ENCODE assay signal across 8 mouse cellular contexts in genomic region chr2:143916229-143916628, GRCm38 (mm10). TPM values are rescaled to one million over a fixed set of nuclear protein-coding genes. Genes with fewer than 3 reads are reported as not detected.
A peak's percentile ranks its signal among the peaks of the same experiment; 100 is the strongest.
DNase-seq lines count a peak whose midpoint lies in the region; ATAC-seq lines count a peak whose summit lies in the region.

No protein-coding gene starts in this region.

- H3K36me3 ChIP-seq in hindbrain, embryonic 12.5 days, result no peaks in the 10 kb centered on the region
- H3K36me3 ChIP-seq in limb, embryonic 10.5 days, result no peaks in the 10 kb centered on the region
- H3K36me3 ChIP-seq in midbrain, embryonic 11.5 days (ENCODE audit: control insufficient read depth, insufficient read depth, low read length), result no peaks in the 10 kb centered on the region

- no peaks in the 10 kb centered on the region for H3K27me3 ChIP-seq in hindbrain, embryonic 12.5 days
- no peaks in the 10 kb centered on the region for H3K27me3 ChIP-seq in limb, embryonic 10.5 days (ENCODE audit: low read depth, poor library complexity, severe bottlenecking)
- H3K27me3 ChIP-seq in midbrain, embryonic 11.5 days (ENCODE audit: control insufficient read depth, insufficient read depth, low read length), result no peaks in the 10 kb centered on the region

- no peak for ATAC-seq in hindbrain, embryonic 12.5 days (ENCODE audit: low FRiP score)
- ATAC-seq in midbrain, embryonic 11.5 days (ENCODE audit: low FRiP score), result no peak
- ATAC-seq in erythroid progenitor cell, adult 5-6 weeks (replicated peaks; ENCODE audit: low FRiP score, poor library complexity, severe bottlenecking), result no peak

- peak overlapping the region; percentile 60 for H3K4me2 ChIP-seq in hindbrain, embryonic 12.5 days (replicated peaks)
- peak overlapping the region; percentile 81 for H3K4me2 ChIP-seq in midbrain, embryonic 11.5 days

- H3K4me1 ChIP-seq in hindbrain, embryonic 12.5 days, result peaks cover 27% of the 10 kb centered on the region
- peaks cover 30% of the 10 kb centered on the region for H3K4me1 ChIP-seq in limb, embryonic 10.5 days
- H3K4me1 ChIP-seq in midbrain, embryonic 11.5 days (ENCODE audit: control insufficient read depth, insufficient read depth, low read length), result peaks cover 17% of the 10 kb centered on the region

- WGBS in hindbrain, embryonic 12.5 days, result 14% methylated on average over 5 of the region's 5 CpGs
- 15% methylated on average over 5 of the region's 5 CpGs for WGBS in limb, embryonic 10.5 days
- 23% methylated on average over 5 of the region's 5 CpGs for WGBS in midbrain, embryonic 11.5 days

- DNase-seq in layer of hippocampus, adult 11-12 months (ENCODE audit: low spot score), result peak; percentile 39
- no peak for DNase-seq in layer of hippocampus, postnatal 10 days (ENCODE audit: low spot score in 2 of 2)
- peak; percentile 32 for DNase-seq in c-Kit-negative CD71-positive TER-119-positive erythroid progenitor cells, embryonic 14.5 days (ENCODE audit: low read depth, low spot score)
- no peak for DNase-seq in limb, embryonic 10.5 days (ENCODE audit: low spot score)
- DNase-seq in midbrain, embryonic 11.5 days (ENCODE audit: low spot score, missing footprints), result no peak
- no peak for DNase-seq in ovary, adult 18-20 months (ENCODE audit: low spot score)

- peak overlapping the region; percentile 83 for H3K9ac ChIP-seq in hindbrain, embryonic 12.5 days
- peak overlapping the region; percentile 81 for H3K9ac ChIP-seq in midbrain, embryonic 11.5 days (ENCODE audit: low read length)

- no peaks in the 10 kb centered on the region for H3K9me3 ChIP-seq in hindbrain, embryonic 12.5 days (replicated peaks)
- no peaks in the 10 kb centered on the region for H3K9me3 ChIP-seq in limb, embryonic 10.5 days (replicated peaks)
- H3K9me3 ChIP-seq in midbrain, embryonic 11.5 days (ENCODE audit: control insufficient read depth, low read length), result no peaks in the 10 kb centered on the region

- peak overlapping the region; percentile 67 for H3K4me3 ChIP-seq in hindbrain, embryonic 12.5 days
- peak overlapping the region; percentile 73 for H3K4me3 ChIP-seq in limb, embryonic 10.5 days
- peak overlapping the region; percentile 71 for H3K4me3 ChIP-seq in midbrain, embryonic 11.5 days (ENCODE audit: low read depth, low read length)

- peak overlapping the region; percentile 97 for H3K27ac ChIP-seq in hindbrain, embryonic 12.5 days
- peak overlapping the region; percentile 98 for H3K27ac ChIP-seq in limb, embryonic 10.5 days
- H3K27ac ChIP-seq in midbrain, embryonic 11.5 days (ENCODE audit: low read depth, low read length), result no peak overlapping the region

RNA-seq across cellular contexts. Expression of gene Dstn, which starts 1.1 kb away (rescaled TPM):
- total RNA-seq in layer of hippocampus, postnatal 10 days (2021), result 100 to 1,000 TPM; 257 to 268 TPM
- polyA plus RNA-seq in hindbrain, embryonic 12.5 days (2016; fragmentation: Nextera tagmentation; extraction: Ambion mirVana), result 376 and 396 TPM in 2 replicates
- polyA plus RNA-seq in limb, embryonic 10.5 days (2016; fragmentation: Nextera tagmentation; extraction: Ambion mirVana), result 289 and 311 TPM in 2 replicates
- 426 and 436 TPM in 2 replicates for polyA plus RNA-seq in midbrain, embryonic 11.5 days (2014; fragmentation: Nextera tagmentation; extraction: Ambion mirVana)
- total RNA-seq in erythroid progenitor cell, adult 5-6 weeks (2015; ENCODE audit: low replicate concordance), result 103 and 108 TPM in 2 replicates
- 58.8 and 72.4 TPM in 2 replicates for total RNA-seq in erythroid progenitor cell, adult 5-6 weeks (2017; ENCODE audit: low replicate concordance)

RNA-seq across cellular contexts. Expression of gene Bfsp1, which starts 53.3 kb away (rescaled TPM):
- total RNA-seq in layer of hippocampus, postnatal 10 days (2021), result 1 to 10 TPM; 5.0 TPM
- polyA plus RNA-seq in hindbrain, embryonic 12.5 days (2016; fragmentation: Nextera tagmentation; extraction: Ambion mirVana), result 2.3 and 2.4 TPM in 2 replicates
- polyA plus RNA-seq in limb, embryonic 10.5 days (2016; fragmentation: Nextera tagmentation; extraction: Ambion mirVana), result 0.95 and 1.1 TPM in 2 replicates
- 2.7 TPM in 2 replicates for polyA plus RNA-seq in midbrain, embryonic 11.5 days (2014; fragmentation: Nextera tagmentation; extraction: Ambion mirVana)
- not detected in 2 replicates for total RNA-seq in erythroid progenitor cell, adult 5-6 weeks (2015; ENCODE audit: low replicate concordance)
- not detected in 2 replicates for total RNA-seq in erythroid progenitor cell, adult 5-6 weeks (2017; ENCODE audit: low replicate concordance)

Comparison
In these comparisons a context has a peak if more than half of its experiments do, and no peak if none do; other contexts are left out.
1. DNase-seq: peak in layer of hippocampus, adult 11-12 months (single experiment) and c-Kit-negative CD71-positive TER-119-positive erythroid progenitor cells, embryonic 14.5 days (single experiment); none in layer of hippocampus, postnatal 10 days (0 of 2), limb, embryonic 10.5 days (single experiment), midbrain, embryonic 11.5 days (single experiment) and ovary, adult 18-20 months (single experiment).
2. Peak in every context shown above with its lines, with median percentiles within 50 percentile points of each other: H3K4me3 ChIP-seq.